Mouse (Mus musculus) layer of hippocampus, postnatal 36 days (tissue): ENCODE measurements around the gene Ate1. TPM values are rescaled to one million over a fixed set of nuclear protein-coding genes. Genes with fewer than 3 reads are reported as not detected.
A peak's percentile ranks its signal among the peaks of the same experiment; 100 is the strongest.
"Not testable (repeated sequence)": the region's sequence is repeated elsewhere in the genome, so short reads cannot be mapped to it uniquely, and the experiment has no call there.

Source experiments
- DNase-seq, 2 experiments: peaks; one replicate each; pipeline ENCODE4 v3.0.0; 2022
- total RNA-seq, 2 experiments: library from RNA; stranded (reverse); gene quantifications; 2 replicates each; pipeline ENCODE4 v1.2.3; 2021

Ate1 gene
- 10 to 100 TPM; 72.8 to 74.0 TPM for total RNA-seq

DNA sequence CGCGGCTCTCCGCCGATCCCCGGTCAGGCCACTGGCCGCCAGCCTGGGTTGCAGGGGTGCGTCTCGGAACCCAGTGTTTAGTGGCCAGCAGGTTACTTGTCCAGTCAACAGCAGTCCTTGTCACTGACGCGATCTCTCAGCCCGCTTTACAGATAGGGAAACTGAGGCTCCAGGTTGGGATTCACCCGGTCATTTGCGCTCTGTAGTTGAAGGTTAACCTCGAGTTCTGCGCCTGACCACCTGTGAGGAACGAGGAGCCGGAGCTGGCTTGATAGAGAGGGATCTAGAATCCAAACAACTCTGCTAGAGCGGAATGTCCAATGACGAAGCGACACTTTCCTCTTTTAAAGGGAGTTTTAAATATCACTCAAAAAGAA, at the start of gene Ate1:
Gene Ate1, minus strand, starts transcription at position 321 of the 377 bp plus-strand sequence.
- no peak for DNase-seq

- DNase-seq = no peak
Measured at GRCm38 (mm10) chr7:130568783-130569436, 48.7 kb upstream of the Ate1 start.

GRCm38 (mm10) chr7:130564596-130564995, 44.4 kb upstream of the Ate1 start:
- DNase-seq = no peak

DNA sequence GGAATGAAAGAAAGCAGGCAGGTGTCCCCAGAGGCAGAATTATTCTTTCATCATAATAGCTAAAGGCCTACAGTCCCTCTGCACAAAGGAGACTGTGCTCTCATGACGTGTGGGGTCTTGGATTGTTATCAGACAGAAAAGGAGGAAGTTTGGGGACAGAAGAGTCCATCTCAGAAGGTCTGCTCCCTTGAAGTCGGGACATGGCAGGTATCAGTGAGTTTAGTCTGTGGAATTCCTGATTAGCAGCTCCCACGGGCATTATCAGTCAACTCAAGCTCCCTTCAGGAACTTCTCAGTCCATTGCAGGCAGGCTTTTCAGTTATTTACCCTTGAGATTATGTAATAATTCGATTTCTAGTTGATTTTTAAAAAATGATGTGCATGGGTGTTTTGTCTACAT, 43.7 kb upstream of the Ate1 start:
- DNase-seq = no peak

DNA sequence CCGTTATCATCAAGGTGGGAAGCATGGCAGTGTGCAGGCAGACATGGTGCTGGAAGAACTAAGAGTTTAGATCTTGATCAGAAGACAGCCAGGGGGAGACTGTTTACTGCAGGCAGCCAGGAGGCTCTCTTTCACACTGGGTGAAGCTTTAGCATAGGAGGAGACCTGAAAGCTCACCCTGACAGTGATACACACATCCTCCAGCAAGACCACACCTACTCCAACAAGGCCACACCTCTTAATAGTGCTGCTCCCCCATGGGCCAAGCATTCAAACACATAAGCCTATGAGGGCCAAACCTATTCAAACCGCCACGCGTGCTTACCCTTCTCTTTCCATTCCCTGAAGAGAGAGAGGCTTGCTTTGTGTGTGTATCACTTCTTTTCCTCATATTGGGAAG, 43.1 kb upstream of the Ate1 start:
- no peak for DNase-seq

DNA sequence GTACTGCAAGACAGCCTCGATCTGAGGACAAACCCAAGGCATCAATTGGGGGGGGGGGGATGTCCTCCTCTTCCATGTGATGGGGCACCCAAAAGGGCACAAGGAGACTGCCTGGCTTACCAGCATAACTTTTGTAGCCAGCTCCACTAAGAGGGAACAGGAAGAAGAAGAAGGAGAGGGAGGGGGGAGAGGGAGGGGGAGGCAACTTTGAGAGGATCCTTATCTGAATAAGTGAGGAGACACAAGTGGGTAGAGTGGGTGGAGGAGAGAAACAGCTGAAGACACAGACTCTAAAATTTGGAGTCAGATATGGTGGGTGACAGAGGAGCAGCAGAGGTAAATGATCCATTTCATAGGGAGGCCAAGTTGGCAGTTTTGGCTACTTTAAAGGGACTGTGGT, 40.8 kb upstream of the Ate1 start:
- no peak for DNase-seq

- DNase-seq = no peak
Measured at GRCm38 (mm10) chr7:130558592-130558991, 38.4 kb upstream of the Ate1 start.

- DNase-seq = no peak
Measured at GRCm38 (mm10) chr7:130555597-130555996, 35.4 kb upstream of the Ate1 start.

- no peak for DNase-seq
Measured at GRCm38 (mm10) chr7:130553321-130553720, 33.2 kb upstream of the Ate1 start.

- DNase-seq = no peak
Measured at GRCm38 (mm10) chr7:130552780-130553179, 32.6 kb upstream of the Ate1 start.

- no peak for DNase-seq
Measured at GRCm38 (mm10) chr7:130547635-130548175, 27.5 kb upstream of the Ate1 start.

GRCm38 (mm10) chr7:130546791-130547484, 26.8 kb upstream of the Ate1 start:
- DNase-seq = peak; percentile 89

DNA sequence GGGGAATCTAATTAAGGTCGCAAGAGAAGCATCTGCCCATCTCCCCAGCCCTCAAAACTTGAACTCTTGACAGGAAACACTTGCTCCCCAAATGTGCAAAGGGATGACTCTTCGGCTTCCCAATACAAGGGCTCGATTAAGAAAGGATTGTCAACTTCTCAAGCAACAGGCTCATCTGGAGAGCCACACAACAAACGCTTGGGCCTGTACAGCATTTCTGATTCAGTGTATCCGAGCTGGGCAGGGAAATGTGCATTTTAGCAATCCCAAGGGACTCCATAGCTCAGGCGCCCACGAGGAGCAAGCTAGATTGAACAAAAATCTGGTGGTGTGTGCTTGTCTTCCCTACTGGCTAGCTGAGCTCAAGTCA, 26.2 kb upstream of the Ate1 start:
- DNase-seq = no peak

- DNase-seq = no peak
Measured at GRCm38 (mm10) chr7:130545893-130546292, 25.7 kb upstream of the Ate1 start.

DNA sequence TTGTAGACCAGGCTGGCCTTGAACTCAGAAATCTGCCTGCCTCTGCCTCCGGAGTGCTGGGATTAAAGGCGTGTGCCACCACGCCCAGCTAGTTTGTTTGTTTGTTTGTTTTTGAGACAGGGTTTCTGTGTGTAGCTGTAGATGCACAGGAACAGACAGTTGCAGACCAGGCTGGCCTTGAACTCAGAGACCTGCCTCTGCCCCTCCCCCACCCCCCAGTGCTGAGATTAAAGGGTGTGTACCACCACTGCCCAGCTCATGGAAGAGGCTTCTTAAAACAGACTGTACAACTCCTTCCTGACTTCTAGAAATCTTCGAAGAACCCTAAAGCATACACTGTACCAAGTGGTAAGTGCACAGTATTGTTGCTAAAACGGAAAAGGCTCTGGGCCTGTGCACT, 25.2 kb upstream of the Ate1 start:
- DNase-seq = no peak

DNA sequence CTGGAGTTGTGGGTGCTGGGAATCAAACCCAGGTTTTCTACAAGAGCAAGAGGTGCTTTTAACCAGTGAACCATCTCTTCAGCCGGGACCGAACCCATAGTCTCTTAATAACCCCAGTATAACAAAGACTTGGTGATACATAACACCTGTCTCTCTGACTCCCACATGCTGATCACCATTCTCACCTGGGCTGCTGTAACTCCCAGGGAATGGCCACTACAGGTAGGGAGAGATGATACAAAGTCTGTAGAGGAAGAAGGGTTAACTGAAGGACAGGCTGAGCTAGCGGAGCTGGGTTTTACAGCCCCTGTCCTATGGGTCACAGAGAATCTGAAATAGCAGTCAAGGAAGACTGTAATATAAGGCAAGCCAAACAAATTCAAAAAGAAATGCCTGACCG, 23.0 kb upstream of the Ate1 start:
- no peak for DNase-seq

- DNase-seq = no peak
Measured at GRCm38 (mm10) chr7:130540176-130540575, 20.0 kb upstream of the Ate1 start.

DNA sequence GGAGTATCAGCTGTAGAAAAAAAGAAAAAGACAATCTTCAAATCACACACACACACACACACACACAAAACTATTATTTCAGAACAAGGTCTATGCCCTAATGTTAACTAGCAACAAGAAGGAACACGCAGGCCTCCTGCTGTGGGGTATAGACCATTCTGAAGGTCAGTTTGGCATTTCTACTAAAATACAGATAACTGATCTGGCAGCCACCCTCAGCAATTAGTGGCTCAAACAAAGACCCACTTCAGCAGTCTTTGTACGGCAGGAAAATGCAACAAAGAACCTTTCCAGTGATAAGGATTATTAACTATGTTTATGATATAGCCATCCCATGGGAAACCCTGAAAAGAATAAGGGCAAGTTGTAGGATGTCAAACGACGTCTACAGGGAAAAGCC, 16.9 kb upstream of the Ate1 start:
- no peak for DNase-seq

- no peak for DNase-seq
Measured at GRCm38 (mm10) chr7:130535174-130535573, 15.0 kb upstream of the Ate1 start.

DNA sequence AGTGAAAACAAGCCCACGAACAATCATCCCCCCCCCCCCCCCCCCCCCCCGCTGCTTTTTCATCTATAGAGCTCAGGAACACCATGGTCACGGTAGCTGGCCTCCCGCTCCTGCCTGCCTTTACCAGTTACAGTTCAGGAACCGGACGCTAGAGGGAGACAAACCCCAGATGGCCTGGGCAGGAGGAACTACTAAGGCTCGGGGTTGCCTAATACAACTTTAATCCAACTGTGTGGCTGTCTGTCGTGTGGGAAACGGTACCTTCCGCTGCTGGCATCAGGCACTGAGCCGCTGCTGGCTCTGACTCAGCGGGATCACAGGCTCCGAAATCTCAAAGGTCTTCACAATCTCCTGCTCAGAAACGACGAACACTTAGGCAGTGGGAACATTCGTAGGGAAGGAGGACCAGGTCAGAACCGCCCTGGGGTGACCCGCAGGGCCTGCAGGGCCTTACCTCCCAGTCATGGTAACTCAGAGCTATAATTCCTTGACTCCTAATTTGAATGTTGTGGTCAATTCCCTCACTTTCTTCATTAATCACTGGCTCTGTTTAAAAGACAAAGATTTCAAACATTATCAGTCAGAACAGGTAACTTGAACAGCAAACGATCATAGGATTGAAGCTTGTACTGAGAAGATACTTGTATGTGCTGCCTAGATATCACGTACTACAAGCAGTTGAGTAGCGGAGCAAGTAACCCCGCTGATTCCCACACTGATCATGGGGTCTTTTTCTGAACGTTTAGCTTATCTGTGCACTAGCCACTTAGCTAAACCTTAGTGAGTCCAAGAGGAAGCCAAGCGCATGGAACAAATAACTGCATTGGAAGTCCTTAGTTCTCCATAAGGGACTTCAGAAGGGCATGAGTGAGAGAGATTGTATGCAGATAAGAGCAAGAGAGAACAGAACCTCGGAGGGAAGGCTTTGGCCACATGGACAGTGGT, 13.4 kb upstream of the Ate1 start:
- peak; percentile 79 to 90 for DNase-seq

DNA sequence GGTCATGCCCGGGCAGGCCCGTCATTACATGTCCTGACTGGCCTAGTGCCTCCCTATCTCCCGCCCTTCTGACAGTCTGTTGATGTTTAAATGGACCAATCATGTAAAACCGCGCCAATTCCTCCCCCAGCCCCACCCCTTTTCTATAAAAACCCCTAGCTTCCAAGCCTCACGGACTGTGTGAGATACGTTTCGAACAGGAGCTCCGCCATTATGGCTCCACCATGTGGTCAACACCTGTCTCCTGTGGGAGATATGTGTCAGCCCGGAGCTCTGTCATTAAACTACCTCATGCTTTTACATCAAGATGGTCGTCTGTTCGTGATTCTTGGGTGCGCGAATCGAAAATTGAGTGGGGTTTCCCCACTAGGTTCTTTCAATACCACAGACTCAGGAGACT, 11.0 kb upstream of the Ate1 start:
- not testable (repeated sequence) for DNase-seq

- DNase-seq = no peak
Measured at GRCm38 (mm10) chr7:130527306-130527705, 7.1 kb upstream of the Ate1 start.

GRCm38 (mm10) chr7:130523451-130523850, 3.3 kb upstream of the Ate1 start:
- DNase-seq = no peak
